21 mouse cellular contexts compared by ENCODE assay signal in the genomic region with DNA sequence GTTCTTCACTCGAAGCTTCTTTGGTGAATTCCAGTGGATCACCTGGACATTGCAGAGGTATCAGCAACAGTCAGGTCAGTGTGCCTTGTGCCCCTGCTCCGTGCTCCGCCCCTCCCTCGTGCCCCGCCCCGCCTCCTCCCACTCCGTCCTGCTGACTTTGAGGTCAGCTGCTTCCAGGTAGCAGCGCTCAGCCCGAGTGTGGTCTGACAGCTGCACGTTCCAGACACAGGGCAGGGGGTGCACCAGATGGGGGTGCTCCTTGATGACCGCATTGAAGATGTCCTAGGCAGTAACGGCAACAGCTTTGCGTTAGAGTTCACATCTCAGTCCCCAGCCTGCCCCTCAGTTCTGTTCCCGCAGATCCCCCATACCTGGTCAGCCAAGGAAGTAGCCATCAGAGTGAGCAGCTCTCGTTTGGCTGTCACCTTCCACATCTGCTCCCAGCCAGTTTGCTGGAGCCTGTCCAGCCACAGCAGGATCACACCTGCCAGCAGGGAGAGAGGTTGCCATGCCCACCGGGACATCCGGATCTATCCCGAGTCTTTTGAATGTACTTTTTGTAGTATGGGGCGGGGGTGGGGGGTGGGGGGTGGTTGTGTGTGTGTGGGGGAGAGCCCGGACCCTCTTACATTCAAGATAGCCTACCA. TPM values are rescaled to one million over a fixed set of nuclear protein-coding genes. Genes with fewer than 3 reads are reported as not detected.
DNase-seq lines count a peak whose midpoint lies in the region; ATAC-seq lines count a peak whose summit lies in the region.
"Had no signal": no experiment of that assay in that cellular context is flagged by ENCODE, and none has a peak within 500 bp of the region (broad histone marks: within the 10 kb centered on the region; RNA-seq: fewer than 3 reads in every experiment).

No protein-coding gene starts in this region.

- H3K9me3 ChIP-seq in midbrain, embryonic 10.5 days (replicated peaks), result no peaks in the 10 kb centered on the region
- H3K9me3 ChIP-seq in midbrain, embryonic 16.5 days (replicated peaks; ENCODE audit: control insufficient read depth, low read length, poor library complexity, severe bottlenecking), result no peaks in the 10 kb centered on the region
- no peaks in the 10 kb centered on the region for H3K9me3 ChIP-seq in midbrain, embryonic 13.5 days
- H3K9me3 ChIP-seq: forebrain, embryonic 10.5 days; heart, embryonic 12.5 days; limb, embryonic 10.5 days; midbrain, embryonic 12.5 days had no signal

- ATAC-seq in midbrain, embryonic 16.5 days, result no peak
- no peak for ATAC-seq in megakaryocyte-erythroid progenitor cell, adult 5-6 weeks (replicated peaks; ENCODE audit: low FRiP score, low TSS enrichment, poor library complexity, severe bottlenecking)
- no peak for ATAC-seq in midbrain, embryonic 13.5 days
- ATAC-seq: forebrain, embryonic 16.5 days; intestine, postnatal 0 days had no signal

- peak overlapping the region; percentile 33; the same call in 1 of the 2 replicates for H3K27ac ChIP-seq in midbrain, embryonic 10.5 days (replicated peaks)
- no peak overlapping the region for H3K27ac ChIP-seq in midbrain, embryonic 16.5 days (ENCODE audit: low read length)
- no peak overlapping the region for H3K27ac ChIP-seq in midbrain, embryonic 13.5 days
- H3K27ac ChIP-seq: forebrain, embryonic 10.5 days; layer of hippocampus, adult 2 months; limb, embryonic 10.5 days; midbrain, embryonic 12.5 days had no signal

- H3K9ac ChIP-seq in midbrain, embryonic 16.5 days (ENCODE audit: low read depth, low read length), result no peak overlapping the region
- no peak overlapping the region for H3K9ac ChIP-seq in midbrain, embryonic 13.5 days (replicated peaks)
- H3K9ac ChIP-seq: heart, embryonic 12.5 days; midbrain, embryonic 12.5 days had no signal

- no peak overlapping the region for H3K4me3 ChIP-seq in midbrain, embryonic 10.5 days
- no peak overlapping the region for H3K4me3 ChIP-seq in midbrain, embryonic 16.5 days (ENCODE audit: low read depth, low read length)
- no peak overlapping the region for H3K4me3 ChIP-seq in midbrain, embryonic 13.5 days (replicated peaks)
- H3K4me3 ChIP-seq: forebrain, embryonic 10.5 days; heart, embryonic 12.5 days; layer of hippocampus, adult 2 months; limb, embryonic 10.5 days; midbrain, embryonic 12.5 days had no signal

- H3K36me3 ChIP-seq in midbrain, embryonic 10.5 days, result peaks cover 54% of the 10 kb centered on the region
- peaks cover 2% of the 10 kb centered on the region; the same call in 1 of the 2 replicates for H3K36me3 ChIP-seq in midbrain, embryonic 16.5 days (ENCODE audit: control insufficient read depth, insufficient read depth, low read length)
- peaks cover 23% of the 10 kb centered on the region for H3K36me3 ChIP-seq in midbrain, embryonic 13.5 days

- DNase-seq in kidney, adult 18-20 months, result peak; percentile 52
- no peak for DNase-seq in kidney, adult 9 months
- DNase-seq in midbrain, embryonic 10.5 days (ENCODE audit: low spot score), result no peak
- DNase-seq in kidney, postnatal 14 days, result peak; percentile 49
- DNase-seq: adrenal gland, postnatal 14 days; B cell, adult 2 months; cerebellum, adult 9-11 months; gastrocnemius, postnatal 14 days; heart, adult 18-20 months; heart, postnatal 10 days; lung, adult 2 months had no signal

- H3K27me3 ChIP-seq in midbrain, embryonic 10.5 days (ENCODE audit: low read depth, poor library complexity, severe bottlenecking), result peaks cover 31% of the 10 kb centered on the region
- H3K27me3 ChIP-seq in midbrain, embryonic 16.5 days (ENCODE audit: control insufficient read depth, insufficient read depth, low read depth, low read length), result peaks cover 13% of the 10 kb centered on the region
- H3K27me3 ChIP-seq in midbrain, embryonic 13.5 days, result peaks cover 35% of the 10 kb centered on the region

- peaks cover 50% of the 10 kb centered on the region for H3K4me1 ChIP-seq in midbrain, embryonic 10.5 days
- H3K4me1 ChIP-seq in midbrain, embryonic 16.5 days (ENCODE audit: control insufficient read depth, insufficient read depth, low read length), result peaks cover 17% of the 10 kb centered on the region; the same call in 1 of the 2 replicates
- H3K4me1 ChIP-seq in midbrain, embryonic 13.5 days (replicated peaks), result peaks cover 28% of the 10 kb centered on the region

- H3K4me2 ChIP-seq in midbrain, embryonic 16.5 days (ENCODE audit: low read length), result no peak overlapping the region
- H3K4me2 ChIP-seq in midbrain, embryonic 13.5 days (replicated peaks), result no peak overlapping the region
- H3K4me2 ChIP-seq: heart, embryonic 12.5 days; midbrain, embryonic 12.5 days had no signal

- WGBS in midbrain, embryonic 10.5 days, result 55% methylated on average over 20 of the region's 20 CpGs
- WGBS in midbrain, embryonic 16.5 days, result 45% methylated on average over 20 of the region's 20 CpGs
- WGBS in midbrain, embryonic 13.5 days, result 52% methylated on average over 20 of the region's 20 CpGs

RNA-seq across cellular contexts. Expression of gene Pex16, which starts 7.0 kb away (rescaled TPM):
- 26.1 and 27.1 TPM in 2 replicates for polyA plus RNA-seq in midbrain, embryonic 10.5 days (2016; fragmentation: Nextera tagmentation; extraction: Ambion mirVana)
- polyA plus RNA-seq in midbrain, embryonic 16.5 days (2015; fragmentation: Nextera tagmentation; extraction: Ambion mirVana), result 39.7 and 40.1 TPM in 2 replicates
- total RNA-seq in megakaryocyte-erythroid progenitor cell, adult 5-6 weeks (2014; fragmentation: Nextera tagmentation), result 13.1 and 25.7 TPM in 2 replicates
- 12.1 and 17.2 TPM in 2 replicates for total RNA-seq in megakaryocyte-erythroid progenitor cell, adult 5-6 weeks (2017)
- polyA plus RNA-seq in midbrain, embryonic 13.5 days (2015; fragmentation: Nextera tagmentation; extraction: Ambion mirVana), result 32.8 and 36.0 TPM in 2 replicates

RNA-seq across cellular contexts. Expression of gene Large2, which starts 7.2 kb away (rescaled TPM):
- polyA plus RNA-seq in midbrain, embryonic 10.5 days (2016; fragmentation: Nextera tagmentation; extraction: Ambion mirVana), result 16.2 and 25.6 TPM in 2 replicates
- polyA plus RNA-seq in midbrain, embryonic 16.5 days (2015; fragmentation: Nextera tagmentation; extraction: Ambion mirVana), result 1.9 and 2.0 TPM in 2 replicates
- not detected in 2 replicates for total RNA-seq in megakaryocyte-erythroid progenitor cell, adult 5-6 weeks (2014; fragmentation: Nextera tagmentation)
- not detected in 2 replicates for total RNA-seq in megakaryocyte-erythroid progenitor cell, adult 5-6 weeks (2017)
- 1.5 and 2.5 TPM in 2 replicates for polyA plus RNA-seq in midbrain, embryonic 13.5 days (2015; fragmentation: Nextera tagmentation; extraction: Ambion mirVana)

RNA-seq across cellular contexts. Expression of gene 1700029I15Rik, which starts 14.8 kb away (rescaled TPM):
- 4.1 and 5.2 TPM in 2 replicates for polyA plus RNA-seq in midbrain, embryonic 10.5 days (2016; fragmentation: Nextera tagmentation; extraction: Ambion mirVana)
- polyA plus RNA-seq in midbrain, embryonic 16.5 days (2015; fragmentation: Nextera tagmentation; extraction: Ambion mirVana), result 6.1 and 9.5 TPM in 2 replicates
- 1.2 and 1.5 TPM in 2 replicates for total RNA-seq in megakaryocyte-erythroid progenitor cell, adult 5-6 weeks (2014; fragmentation: Nextera tagmentation)
- total RNA-seq in megakaryocyte-erythroid progenitor cell, adult 5-6 weeks (2017), result 1.1 and 2.5 TPM in 2 replicates
- 8.0 and 8.9 TPM in 2 replicates for polyA plus RNA-seq in midbrain, embryonic 13.5 days (2015; fragmentation: Nextera tagmentation; extraction: Ambion mirVana)

RNA-seq across cellular contexts. Expression of gene Mapk8ip1, which starts 33.6 kb away (rescaled TPM):
- polyA plus RNA-seq in midbrain, embryonic 10.5 days (2016; fragmentation: Nextera tagmentation; extraction: Ambion mirVana), result 58.3 and 70.5 TPM in 2 replicates
- polyA plus RNA-seq in midbrain, embryonic 16.5 days (2015; fragmentation: Nextera tagmentation; extraction: Ambion mirVana), result 126 and 129 TPM in 2 replicates
- not detected in 2 replicates for total RNA-seq in megakaryocyte-erythroid progenitor cell, adult 5-6 weeks (2014; fragmentation: Nextera tagmentation)
- total RNA-seq in megakaryocyte-erythroid progenitor cell, adult 5-6 weeks (2017), result not detected in 2 replicates
- 86.9 and 111 TPM in 2 replicates for polyA plus RNA-seq in midbrain, embryonic 13.5 days (2015; fragmentation: Nextera tagmentation; extraction: Ambion mirVana)

Comparison
In these comparisons a context has a peak if more than half of its experiments do, and no peak if none do; other contexts are left out.
1. DNase-seq: peak in kidney, adult 18-20 months (single experiment) and kidney, postnatal 14 days (single experiment); none in kidney, adult 9 months (single experiment) and midbrain, embryonic 10.5 days (single experiment).